Mouse (Mus musculus) thymus, postnatal 36 days (tissue): ENCODE results near the gene Rbms3.

Experiments used
- DNase-seq, 2 experiments: peaks; one replicate each; pipeline ENCODE4 v3.0.0; 2022; ENCODE audit warnings: mixed read lengths in 2 of 2

The Rbms3 gene

DNA sequence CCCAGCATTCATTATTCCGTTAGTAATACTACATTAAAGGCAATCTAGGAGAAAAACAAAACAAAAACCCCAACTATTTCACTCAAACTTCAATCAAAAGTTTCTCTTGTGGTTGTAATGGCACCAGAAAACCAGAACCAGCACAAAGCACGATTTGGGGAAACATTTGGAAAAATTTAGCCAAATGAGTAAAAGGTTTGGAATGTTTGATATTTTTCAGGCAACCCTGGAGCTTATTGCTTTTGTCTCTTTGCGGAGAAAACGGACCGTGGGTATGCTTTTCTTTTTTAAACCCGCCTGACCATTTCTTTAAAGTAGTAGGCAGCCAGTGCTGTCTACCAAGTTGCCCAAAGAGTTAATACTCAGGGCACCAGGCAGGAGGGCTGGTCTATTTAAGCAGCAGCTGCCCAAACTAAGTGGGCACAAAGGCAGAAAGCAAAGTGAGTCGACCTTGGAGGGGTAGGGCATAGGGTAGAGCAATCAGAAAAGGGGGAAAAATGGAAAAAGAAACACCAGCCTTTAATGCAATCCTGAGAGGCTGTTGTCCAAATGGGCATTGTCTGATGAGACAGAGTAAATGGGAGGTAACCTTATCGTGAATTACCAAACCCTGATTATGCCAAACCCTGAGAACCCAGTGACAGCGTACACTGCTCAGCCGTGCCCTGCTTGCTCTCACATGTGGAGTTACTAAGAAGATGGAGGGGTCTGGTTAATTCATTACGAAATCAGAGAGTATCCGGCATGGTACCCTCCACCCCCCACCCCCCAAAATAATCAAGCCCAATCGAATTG lies 379.5 kb downstream of the Rbms3 start:
- no peak for DNase-seq

DNA sequence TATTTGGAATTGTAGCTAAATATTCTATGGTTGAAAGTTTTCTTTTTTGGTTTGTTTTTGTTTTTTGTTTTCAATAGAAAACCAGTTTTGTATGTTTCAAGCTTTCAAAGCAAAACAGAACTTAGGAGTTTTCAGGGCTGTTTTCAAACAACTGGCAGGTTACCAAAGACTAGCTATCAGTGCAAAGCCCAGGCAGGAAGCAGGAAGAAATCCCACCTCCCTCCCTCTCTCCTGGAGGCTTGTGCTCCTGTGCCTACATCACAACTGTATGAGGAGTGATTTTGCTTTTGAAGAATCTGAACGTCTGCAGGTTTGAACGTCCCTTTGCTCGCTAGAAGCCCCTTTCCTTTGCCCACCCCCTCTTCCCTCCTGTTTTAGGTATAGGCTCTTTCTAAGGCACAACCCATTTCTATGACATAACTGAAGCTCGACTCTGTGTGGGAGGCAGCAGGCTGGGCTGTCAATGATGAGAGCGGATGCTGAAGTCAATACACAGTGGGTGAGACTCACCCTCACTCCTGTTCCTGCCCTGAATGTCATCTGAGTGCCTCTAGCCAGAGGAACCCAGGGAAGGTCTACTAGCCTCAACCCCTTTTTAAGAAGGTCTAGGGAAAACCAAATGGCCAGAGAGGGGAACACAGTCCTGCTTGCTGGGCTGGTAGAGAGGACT lies 382.3 kb downstream of the Rbms3 start:
- no peak for DNase-seq

DNA sequence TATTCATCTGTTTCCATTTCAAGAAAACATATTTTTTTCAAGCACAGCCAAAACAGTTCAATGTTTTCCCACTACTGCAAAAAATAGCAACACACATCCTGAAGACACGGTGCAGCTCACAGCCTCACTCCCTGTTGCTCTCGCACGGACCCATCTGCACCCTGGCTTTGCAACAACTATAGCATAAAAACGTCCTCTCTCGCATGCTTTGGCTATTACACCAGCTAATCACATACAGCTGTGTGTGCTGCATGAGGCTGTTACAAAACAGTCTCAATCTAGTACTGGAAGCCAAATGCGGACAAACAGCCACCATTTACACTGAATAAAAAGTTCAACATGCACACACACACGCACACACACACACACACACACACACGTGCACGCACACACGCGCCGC lies 383.5 kb downstream of the Rbms3 start:
- DNase-seq: no peak

DNA sequence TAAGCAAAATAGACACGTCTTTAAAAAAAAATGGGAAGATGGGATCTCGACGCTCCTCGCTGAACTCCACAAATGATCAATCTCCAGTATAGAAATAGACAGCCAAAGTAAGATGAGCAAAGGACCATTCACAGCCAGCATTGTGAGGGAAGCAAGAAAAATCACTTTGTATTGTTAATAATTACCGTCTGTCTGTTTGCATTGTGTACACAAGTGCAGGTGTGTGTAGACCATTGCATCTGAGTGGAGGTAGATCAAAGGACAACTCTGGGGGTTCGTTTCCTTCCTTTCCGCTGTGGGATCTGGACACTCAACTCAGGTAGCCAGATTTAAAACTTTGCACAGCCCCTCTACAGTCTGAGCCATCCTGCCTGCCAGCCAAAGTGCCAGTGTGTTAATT lies 386.3 kb downstream of the Rbms3 start:
- DNase-seq: no peak

DNA sequence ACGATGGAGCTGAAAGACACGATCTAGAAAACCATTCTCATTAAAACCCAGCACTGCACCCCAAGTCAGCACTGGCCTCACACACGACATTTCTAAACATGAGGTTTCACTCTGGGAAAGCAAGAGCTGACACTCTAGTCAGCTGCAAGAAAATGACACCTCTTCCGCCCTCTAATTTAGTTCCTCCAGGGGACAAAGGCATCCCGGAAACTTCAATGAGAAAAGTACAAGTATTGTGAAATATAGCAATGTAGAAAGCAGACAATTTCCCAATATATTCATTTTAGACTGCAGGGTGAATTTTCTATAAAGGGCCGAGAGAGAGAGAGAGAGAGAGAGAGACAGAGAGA lies 395.0 kb downstream of the Rbms3 start:
- DNase-seq: no peak

DNA sequence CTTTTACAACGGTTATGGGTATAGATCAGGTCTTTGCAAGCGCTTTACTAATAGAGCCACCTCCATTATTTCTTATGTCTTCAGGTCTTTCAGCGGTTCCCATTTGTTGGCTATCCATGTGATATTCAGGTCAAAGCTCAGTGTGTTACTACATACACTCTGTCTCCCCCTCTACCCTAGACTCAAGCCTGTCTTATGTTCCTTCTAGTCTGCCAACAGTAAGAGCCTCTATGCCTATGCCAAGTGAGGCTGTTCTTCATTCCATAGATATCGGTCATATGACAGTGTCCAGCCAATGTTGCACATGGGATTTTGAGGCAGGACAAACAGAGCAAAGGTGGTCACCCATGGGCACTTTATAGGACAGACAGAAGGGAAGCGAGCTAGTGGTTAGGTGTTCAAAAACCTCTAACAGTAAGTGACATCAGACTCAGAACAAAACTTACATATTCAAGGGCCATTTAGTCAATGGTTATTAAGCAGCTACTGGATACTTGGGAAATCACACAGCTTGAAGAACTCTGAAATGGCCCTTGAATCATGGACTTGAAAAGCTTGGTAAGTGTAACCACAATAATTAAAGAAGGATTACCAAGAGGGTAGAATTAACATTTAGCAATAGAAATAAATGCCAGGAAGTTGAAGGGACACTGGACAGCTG lies 395.5 kb downstream of the Rbms3 start:
- DNase-seq: no peak

DNA sequence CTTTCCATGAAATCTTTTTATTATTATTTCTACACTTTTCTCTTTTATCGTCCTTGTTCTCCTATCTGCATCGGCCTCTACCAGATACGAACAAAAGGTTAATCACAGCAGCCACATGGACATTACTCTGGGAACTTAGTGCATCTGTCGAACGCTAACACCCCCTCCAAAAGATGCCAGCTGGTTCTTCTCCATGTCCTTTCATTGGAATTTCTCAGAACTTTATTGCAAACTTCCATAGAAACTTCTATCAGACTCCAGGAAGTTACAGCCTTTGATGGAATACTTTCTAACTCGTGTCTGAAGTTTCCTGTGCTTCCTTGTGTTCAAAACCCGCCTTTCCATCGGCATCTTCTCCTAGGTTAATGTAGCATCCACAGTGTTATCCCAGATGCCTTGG lies 407.0 kb downstream of the Rbms3 start:
- no peak for DNase-seq

DNA sequence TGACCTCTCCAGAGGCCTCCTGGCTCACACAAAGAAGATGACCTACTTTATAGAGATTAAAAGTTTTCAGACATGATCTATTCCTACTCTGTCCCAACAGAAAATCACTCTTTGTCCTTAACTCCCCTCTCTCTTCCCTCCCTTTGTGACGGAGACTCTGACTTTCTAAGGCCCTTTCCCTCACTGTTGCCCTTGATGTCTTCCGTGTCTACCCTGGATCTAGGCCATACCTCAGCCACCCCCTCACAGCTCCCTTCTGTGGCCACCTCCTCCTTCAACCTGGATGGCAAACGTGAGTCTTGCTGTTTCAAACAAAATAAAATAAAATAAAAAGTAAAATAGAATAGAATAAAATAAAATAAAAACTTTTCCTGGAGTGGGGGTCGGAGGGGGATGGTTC lies 408.2 kb downstream of the Rbms3 start:
- no peak for DNase-seq

DNA sequence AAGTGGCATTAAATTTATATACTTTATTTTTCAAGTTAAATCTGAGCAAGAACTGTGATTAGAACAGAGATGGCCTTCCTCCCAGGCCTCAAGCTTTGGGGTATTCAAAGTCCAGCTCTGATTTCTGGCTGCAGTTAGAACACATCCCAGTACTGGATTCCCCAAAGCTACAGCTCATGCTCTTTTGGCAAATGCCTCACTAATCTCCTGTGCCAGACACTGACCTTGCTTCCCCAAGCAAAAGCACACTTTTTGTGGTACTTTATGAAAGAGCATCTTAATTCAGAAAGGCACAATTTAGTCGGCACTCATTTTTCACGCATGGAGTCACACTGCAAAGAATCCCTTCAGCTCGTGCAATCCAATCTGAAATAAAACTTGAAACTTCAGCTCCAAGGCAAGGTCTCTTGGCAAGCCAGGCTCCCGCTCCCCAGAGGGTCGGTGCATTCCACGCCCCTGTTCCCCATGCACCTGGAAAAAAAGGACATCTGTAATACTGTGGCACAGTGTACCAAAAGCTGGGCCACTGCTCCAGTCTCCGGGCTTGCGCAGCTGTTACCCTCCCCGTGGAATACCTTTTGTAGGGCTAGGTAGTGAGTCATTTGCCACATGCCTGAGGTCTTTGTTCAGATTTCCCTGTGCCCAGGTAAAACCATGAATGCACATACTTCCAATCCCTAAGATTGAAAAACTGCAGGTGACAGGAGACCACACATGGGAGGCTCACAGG lies 413.5 kb downstream of the Rbms3 start:
- no peak for DNase-seq

DNA sequence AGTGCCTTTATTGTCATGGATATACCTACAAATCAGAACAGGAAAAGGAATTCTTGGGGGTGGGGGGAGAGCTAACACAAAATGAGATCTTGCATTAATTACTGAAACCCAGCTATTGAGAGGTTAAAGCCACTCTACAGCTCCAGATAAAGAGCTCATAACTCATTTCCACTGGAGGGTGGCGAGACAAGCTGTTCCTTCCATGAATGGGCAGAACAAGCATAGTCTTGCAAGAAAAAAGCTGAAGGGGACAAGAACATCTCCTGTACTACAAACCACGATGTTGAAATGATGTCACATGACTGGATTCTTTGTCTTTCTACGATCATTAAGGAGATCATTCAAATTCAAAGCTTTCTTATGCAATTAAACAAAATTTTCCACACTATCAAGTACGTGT lies 417.7 kb downstream of the Rbms3 start:
- DNase-seq: no peak

DNA sequence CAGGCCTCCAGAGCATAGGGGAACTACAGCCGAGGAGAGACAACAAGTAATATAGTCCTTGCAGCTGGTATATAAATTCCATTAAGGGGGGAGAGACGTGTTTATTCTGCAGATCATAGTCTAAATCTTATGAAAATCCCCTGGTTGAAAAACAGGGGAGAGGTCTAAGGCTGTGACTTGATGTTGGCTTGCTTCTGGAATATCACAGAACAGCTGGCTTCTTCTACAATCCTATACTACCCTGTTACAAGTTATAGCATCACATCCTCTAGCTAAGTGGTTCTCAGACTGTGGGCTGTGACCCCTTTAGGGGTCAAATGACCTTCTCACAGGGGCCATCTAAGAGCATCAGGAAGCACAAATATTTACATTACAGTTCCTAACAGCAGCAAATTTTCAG lies 419.4 kb downstream of the Rbms3 start:
- DNase-seq: no peak

DNA sequence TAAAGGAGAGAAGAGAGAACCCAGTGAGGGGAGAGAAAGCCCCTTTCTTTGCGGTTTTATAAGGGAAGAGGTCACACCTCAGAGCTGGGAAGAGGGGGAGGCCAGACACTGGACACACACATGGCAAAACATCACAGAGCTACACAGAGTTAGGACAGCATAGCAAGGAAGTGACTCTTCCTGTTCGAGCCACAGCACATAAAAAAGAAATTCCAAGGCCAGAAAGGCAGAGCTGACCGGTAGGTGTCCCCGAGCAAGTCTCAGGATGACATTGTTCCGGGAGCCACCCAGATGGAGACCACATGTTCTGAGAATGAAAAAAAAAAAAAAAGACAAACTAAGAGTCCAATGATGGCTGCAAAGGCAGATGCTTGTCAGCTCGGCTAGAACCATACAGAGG lies 424.3 kb downstream of the Rbms3 start:
- DNase-seq: no peak

DNA sequence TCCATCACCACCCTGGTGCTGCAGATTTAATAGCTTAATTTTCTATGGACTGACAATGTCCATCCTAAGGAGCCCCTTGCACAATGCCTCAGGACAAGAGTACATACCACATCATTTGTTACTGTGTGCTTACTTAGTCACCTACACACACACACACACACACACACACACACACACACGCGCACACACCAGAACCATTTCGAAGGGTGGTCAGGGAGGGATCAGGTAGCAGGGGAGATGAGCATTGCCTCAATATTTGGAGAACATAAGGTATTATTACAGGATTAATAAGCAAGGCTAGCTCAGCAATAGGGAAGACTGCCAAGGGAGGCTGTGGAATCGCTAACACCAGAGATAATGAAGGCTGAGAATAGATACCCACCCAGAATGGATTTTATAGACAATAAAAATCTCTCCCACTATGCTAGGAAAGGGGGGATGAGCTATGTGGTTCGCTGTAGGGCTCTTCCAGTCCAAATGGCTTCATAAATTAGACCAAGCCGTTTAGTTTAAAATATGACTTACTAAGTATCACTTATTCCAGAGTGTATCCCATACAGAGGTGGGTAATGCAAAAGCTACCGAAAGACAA lies 429.6 kb downstream of the Rbms3 start:
- DNase-seq: no peak

DNA sequence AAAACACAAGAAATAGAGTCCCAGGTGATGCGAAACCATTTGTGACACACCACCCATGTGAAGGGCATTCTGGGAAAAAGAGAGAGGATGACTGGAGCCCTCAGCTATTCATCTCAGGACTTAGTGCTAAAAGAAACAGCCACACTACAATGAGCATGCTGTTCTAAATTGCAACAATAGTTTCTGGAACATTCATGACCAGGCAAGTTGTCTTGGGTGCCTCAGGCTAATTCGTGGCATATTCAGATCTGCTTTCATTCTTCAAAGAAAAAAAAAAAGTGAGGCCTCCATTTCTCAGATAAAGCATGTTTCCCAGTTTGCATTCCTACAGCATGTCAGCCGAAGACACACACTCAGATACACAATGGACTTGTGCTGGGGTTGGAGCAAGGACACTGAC lies 432.2 kb downstream of the Rbms3 start:
- no peak for DNase-seq

DNA sequence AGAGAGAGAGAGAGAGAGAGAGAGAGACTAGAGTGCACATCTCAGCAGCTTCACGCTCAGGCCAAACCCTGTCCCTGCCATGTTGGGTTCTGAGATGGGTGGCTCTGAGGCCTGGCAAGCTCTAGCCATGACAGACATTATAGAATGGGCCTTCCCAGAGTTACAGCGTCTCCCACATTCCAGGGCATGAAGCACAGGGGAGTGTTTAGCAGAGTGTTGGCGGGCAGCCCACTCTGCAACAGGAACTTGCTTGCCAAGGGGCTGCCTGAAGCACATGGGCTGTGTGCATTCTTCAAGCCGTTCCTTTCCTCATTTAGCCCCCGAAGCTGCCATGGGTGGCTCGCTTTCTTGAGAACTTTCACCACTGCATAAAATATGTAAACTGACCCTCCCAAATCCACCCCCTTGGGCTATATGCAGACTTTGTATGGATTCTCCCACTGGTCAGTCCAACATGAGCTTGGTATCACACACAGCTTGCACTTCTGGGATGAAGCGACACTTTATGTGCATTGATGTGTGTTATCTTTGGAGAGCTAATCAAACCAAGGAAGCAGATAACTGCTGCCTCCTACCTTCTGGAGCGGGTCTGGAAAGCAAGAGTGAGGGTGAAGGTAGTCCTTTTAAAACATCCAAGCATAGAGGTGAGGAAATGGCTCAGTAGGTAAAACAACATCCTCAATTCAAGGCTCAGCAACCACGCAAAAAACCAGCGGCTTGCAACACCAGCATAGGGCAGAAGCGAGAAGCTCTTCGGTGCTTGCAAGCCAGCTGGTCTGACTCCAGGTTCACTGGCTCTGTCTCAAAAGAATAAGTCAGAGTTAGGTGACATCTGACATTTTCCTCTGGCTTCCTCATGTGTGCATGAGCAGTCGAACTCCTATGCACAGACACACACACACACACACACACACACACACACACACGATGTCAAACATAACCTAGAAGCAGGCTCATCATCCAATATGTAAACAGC lies 436.9 kb downstream of the Rbms3 start:
- no peak for DNase-seq

DNA sequence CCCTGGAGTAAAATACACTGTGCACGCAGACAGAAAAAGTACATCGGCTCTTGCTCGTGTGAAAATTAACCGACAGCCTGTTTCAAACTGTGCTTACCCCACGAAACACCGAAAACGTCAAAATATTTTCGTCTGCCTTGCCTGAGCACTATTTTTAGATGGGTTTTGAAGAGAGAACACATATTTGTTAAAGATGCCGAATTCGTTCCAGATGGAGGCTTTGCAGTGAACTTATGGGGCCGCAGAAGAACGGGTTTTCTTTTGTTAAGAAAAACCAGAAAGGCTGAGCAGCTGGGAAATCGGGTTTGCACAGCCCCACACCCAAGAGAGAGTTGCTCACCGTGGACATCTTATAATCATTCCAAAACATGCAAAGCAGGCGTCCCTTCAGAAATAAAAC lies 437.6 kb downstream of the Rbms3 start:
- DNase-seq: no peak

DNA sequence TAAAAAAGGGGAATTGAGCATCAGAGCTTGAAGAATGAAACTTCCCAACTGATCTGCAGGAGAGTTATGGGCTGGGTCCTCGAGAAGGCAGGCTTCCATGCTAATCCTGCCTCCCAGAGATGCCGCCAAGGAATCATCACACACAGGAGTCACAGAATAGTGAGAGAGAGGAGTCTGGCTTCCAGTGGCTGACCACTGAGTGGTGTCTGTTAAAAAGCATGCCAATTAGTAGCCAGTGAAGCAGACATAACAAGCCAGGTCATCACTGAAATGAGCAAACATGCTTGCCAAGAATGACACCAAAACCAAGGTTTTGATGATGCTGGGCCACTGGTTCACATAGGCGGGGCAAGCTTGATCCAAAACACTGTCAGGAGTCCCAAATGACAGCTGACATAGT lies 441.3 kb downstream of the Rbms3 start:
- no peak for DNase-seq

DNA sequence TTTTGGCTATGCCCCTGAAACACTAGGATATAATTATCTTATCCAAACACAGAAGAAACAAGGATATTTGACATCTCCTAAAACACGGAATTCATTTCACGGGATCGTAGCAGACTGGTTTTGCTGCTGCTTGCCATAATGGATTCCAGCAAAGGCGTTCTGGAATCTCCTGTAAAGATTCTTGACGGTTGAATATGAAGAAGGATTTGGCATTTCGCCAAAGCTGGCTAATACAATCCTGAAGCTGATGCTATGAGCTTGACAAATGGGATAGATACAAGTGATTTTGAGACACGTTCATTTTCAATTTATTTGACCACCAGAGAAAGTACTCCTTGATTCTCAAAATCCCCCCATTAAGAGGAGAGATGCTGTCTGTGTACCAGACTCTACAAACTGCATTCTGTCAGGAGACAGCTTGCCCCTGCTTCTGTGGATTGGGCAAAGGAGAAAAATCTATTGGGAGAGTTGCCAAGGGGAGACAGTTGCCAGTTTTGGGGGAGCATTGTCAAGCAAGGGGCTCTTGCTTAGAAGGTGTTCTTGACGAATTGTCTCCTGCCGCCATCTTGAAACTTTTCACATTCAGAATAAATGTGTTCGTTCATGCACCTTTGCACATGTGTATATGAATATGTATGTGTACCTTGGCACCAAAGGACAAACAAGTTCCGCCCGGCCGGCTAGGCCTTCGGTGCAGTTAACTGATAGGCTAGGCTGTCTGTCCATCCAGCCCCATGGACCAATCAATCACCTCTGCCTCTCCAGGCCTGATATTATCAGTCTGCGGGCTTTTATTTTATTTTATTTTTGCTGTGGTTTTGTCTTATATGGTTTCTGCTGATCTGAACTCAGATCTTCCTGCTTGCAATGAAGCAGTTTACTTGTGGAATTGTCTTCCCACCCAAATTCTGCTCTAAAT lies 442.3 kb downstream of the Rbms3 start:
- no peak for DNase-seq

DNA sequence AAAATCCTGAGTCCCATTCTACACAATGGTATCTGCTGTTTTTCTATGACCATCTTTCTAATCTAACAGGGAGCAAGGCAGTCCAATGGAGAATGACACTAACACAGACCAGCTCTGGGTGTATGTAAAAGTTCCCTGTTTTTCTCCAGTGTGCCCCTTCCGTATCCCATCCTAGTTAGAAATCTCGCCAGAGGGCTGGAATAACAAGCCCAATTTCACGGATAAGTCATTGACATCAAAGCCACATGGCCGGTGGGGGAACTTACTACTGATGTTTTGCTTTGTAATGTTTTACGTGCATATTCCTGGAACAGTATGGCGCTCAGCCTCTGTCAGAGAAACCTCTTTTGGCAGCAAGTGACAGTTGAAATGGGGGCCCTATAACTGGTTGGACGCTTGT lies 449.1 kb downstream of the Rbms3 start:
- DNase-seq: no peak

DNA sequence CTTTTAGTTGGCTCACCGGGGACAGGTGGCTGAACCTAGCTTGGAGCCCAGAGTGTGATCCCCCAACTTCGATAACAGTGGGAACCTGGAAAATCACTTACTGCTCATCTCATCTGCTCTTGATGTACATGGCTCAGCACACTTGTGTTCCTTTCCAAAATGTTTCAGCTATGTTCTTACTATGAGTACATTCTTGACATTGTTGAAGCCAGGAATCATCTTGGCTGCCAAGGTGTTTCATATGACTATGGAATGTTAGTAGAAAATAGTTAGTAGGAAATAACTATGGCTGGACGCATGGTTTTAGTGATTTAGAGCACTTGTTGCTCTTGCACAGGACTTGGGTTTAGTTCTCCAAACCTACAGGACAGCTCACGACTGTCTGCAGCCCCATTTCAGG lies 451.3 kb downstream of the Rbms3 start:
- no peak for DNase-seq

DNA sequence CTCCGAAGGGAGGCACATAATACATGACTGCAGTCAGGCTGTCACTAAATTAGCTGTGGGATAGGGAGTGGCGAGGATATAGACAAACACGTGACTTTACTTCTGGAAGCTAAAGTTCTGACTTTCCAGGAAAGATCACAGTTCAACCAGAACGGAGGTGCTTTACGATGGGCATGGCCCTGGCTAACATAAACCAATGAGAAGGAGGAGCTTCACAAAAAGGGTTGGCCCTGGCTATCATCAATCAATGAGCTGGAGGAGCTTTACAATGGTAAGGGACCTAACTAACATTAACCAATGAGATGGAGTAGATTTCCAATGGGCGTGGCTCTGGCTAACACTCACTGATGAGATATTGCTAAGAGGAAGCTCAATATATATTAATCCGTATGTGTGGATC lies 457.2 kb downstream of the Rbms3 start:
- DNase-seq: no peak
